Mouse (Mus musculus) T-helper 2 cell (primary cell): ENCODE measurements around the gene Sash1.
"Not testable (repeated sequence)": the region's sequence is repeated elsewhere in the genome, so short reads cannot be mapped to it uniquely, and the experiment has no call there.

Experiments used
- in situ Hi-C: fragments of 300-600 bp; cut with MboI, MseI; formaldehyde crosslinking; loops from one replicate; pipeline ENCODE4 v1.15.1; 2025; ENCODE audit warnings: high pct_unique_total_duplicates

Gene Sash1

DNA sequence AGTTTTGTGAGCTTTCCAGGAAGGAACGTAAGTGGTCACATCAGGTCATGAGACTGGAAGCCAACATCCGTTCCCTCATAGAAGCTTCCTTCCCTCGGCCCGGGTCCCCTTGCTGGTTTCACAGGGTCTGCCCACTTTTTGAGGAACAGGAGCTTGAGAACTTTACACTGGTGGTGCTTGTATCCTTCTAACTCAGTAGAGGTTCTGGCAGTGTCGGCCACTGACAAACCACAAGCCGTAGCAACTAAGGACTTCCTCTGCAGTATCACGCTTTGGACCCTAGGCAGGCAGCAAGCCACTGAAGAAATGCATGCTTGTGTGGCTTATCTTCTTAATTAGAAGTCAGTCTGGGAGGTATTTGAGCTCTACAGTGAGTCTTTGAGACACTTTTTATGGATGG lies 126.6 kb downstream of the Sash1 start:
- in situ Hi-C loops, result no loop called here

DNA sequence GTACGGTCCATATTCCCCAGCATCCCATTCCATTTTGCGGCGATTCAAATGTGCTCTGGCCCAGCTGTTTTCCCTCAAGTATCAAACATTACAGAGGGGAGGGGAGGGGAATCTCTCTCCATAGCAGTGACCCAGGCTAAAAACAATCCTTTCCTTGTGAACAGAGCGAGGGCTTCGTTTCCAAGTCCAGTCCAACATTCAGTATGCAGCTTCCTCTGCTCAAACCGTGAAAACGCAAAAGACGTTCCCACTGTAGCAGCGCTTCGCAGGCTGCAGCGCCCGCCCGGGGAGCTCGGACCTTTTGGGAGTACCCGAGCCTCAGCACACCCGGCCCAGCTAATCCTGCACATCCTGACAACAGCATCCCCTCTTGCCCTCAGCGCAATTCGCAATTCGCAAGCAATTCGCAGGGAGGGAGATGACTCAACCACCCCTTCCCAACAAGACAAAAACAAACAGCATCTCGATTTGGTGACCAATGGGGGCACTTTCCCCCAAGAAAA lies 128.4 kb downstream of the Sash1 start:
- in situ Hi-C loops, result no loop called here

DNA sequence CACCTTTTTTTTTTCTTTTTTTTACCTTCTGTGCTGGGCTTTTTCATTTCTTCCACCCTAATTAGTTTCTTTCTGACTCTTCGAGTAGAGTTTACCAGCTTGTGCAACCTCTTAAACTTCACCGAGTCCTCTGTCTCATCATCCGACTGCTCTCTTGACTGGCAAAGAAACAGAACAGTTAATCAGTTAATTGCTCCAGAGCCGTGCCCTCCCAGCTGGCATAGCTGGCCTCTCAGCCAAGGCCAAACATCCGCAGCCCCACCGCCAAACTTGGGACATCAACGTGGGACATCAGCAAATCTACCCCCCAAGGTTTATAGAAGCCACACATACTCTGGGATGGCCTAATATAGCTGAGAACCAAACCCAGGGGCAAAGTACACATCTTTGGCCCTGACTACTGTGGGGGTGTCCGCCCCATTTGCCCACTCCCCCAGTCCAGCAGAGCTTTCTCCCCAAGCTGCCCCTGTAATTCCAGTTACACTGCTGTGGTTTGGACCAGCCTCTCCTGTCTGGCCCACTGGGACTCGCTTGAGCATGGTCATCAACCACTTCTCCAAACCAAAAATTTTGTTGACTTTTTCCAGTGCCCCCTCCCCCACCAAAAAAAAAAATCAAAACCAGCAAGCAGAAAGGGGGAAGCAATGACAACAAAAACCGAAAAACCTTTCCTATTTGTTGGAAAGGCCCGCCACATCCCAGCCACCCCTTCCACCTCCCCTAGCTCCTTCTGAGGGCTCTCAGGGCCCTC lies 129.1 kb downstream of the Sash1 start:
- in situ Hi-C loops, result no loop called here

DNA sequence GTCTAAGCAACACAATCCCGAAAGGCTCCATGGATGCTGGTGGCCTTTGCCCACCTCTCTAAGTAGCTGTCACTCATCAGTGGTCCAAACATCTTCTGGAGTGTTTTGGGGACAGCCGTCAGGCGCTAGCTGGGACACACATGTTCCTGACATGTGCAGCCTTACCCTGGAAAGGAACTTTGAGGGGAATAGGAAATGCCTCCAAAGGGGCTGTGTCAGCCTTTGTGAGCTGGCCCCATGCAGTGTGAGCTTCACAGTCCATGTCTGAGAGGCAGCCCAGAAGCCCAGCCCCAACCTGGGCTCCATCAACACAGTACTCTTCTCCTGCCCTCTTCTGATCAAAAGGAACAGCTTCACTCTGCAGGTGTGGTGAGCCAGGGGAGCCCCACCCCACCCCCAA lies 132.5 kb downstream of the Sash1 start:
- in situ Hi-C loops, result no loop called here

DNA sequence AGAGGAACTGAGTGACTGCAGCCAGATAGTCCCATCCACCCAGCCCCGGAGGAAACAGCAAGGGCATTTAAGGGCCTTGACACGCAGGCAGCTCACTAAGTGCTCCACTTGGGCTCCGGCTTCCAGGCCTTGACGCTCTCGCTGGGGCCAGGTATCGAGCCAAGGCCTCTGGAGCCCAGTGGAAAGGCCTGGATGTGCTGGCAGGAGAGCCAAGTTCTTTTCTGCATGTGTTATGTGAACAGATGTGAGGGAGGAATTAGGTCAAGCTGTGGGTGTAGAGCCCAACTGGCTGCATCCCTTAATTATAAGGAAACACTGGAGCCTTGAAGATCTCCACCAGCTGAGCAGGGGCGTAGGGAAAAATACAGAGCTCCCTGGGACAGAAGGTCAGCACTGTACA lies 133.4 kb downstream of the Sash1 start:
- in situ Hi-C loops, result no loop called here

DNA sequence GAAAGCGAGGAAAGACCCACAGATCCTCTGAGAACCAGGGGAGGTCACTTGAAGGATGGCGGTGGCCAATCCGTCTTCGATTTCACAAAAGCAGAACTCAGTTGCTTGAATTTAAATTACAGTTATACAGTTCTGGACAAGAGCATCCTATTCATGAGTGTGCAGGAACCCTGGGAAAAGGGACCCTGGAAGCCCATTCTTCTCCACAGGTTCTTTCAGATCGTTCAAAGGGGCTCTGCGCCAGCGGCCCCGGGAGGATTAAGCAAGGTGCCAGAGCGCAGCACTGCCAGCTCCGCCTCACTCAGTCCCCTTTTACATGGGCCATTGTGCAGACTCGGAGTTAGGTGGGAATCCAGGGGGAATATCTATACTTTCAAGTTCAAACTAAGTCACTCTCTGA lies 136.3 kb downstream of the Sash1 start:
- in situ Hi-C loops, result no loop called here

DNA sequence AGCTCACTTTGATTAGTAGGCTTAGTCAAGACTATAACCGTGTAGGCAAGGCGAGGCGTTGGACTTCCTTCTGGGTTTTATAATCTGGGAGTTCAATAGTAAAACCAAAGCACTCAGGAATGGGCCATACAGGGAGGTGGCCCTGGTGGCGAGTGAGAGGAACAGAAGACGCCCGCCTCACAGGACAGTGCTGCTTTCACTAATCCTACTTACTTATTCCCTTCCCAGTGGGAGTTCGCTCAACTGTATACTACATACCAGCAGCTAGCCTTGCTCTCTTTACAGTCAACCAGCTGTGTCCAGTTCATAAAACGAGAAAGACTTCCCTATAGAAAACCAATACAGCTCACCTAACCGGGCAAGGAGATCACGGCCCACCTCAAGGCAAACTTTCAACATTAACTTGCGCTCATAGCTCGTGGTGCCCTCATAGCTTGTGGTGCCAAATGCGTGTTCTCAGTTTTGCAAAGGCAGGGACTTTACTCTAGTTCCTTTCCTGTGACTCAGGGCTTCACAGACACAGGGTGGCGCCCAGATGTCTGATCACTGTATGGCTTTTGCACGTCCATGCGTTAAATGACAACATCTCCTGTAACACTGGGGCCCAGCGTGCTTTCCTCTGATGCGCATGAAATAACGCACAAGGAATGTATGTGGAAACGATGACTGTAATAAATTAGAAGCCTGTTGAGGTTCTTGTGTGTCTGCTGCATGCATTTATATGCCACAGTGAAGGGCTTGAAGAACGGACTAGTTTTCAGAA lies 138.2 kb downstream of the Sash1 start:
- in situ Hi-C loops, result no loop called here

DNA sequence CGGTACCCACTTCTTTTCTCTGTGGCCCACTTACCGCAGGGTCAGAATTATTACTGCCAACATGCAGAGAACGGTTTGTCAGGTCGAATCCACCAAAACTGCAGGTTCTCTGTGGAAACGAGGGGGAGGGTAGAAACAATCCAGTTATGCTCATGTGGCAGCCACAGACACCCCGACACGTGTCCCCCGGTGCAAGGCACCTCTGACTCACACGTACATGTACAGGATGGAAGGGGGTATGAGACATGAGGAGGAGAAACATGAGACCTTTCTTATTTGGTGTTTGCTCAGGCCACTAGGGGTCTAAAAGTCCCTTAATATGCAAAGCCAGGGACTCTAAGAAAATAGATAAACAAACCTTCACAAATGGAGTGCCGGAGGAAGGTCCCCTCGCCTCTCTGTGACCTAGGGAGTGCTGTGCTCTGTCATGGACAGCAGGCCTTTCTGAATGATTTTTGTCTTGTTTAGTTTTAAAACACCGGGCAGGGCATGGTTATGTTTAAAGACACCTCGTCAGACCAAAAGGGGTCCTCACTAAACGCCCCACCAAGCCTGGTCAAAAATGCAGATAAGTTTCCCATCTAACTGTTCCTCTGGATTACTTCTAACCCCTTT lies 139.7 kb downstream of the Sash1 start:
- in situ Hi-C loops, result no loop called here

DNA sequence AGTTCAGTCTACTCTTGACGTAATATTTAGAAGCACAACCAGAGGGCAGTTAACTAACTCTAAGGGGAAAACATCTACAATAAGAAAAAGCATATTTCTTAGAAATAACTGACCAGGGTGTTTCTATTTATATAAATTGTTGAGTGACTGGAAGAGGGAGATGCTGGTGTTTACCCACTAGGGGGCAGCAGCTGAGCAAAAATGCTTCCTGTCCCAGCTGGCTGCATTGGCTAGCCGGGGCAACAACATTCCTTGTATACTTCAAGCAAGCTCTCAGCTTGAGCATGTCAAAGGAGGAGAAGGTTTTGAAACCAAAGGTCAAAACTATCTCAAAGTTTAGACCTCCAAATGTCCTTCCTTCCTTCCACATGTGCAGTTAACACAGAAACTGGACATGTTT lies 143.0 kb downstream of the Sash1 start:
- in situ Hi-C loops, result no loop called here

DNA sequence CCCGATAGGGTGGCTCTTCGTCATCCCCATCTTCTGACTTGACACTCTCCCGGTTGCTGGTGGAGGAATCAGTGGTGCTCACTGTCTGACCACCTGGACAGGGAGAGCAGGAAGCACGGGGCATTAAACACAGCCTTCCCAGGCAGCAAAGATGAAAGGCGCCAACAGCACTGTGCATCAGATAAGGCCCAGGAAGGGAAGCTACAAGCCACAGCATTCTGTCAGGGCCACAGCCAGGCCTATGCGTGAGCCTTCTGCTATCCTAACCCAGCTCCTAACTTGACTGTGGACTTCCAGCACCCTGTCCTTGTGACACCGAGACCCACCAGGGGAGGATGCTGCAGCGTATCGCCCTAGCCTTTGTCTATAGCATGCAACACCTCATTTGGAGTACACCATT lies 144.4 kb downstream of the Sash1 start:
- in situ Hi-C loops, result no loop called here

DNA sequence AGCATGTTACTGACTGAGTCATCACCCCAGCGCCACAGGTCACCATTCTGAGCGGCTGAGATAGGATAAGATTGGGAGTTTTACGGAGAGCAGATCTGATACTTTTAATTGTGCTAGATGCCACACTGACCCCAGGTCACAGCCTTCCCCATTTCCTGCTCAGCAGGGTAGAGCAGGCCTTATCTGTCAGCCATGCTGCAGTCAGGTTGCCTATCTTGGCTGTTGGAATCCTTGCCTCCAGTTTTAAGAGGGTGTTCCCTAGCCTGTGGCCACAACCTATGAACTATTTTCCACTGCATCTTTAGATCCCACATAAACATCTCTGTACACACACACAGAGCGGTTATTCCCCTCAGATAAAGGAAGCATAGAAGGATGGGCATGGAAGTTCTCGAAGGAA lies 145.1 kb downstream of the Sash1 start:
- in situ Hi-C loops, result no loop called here

DNA sequence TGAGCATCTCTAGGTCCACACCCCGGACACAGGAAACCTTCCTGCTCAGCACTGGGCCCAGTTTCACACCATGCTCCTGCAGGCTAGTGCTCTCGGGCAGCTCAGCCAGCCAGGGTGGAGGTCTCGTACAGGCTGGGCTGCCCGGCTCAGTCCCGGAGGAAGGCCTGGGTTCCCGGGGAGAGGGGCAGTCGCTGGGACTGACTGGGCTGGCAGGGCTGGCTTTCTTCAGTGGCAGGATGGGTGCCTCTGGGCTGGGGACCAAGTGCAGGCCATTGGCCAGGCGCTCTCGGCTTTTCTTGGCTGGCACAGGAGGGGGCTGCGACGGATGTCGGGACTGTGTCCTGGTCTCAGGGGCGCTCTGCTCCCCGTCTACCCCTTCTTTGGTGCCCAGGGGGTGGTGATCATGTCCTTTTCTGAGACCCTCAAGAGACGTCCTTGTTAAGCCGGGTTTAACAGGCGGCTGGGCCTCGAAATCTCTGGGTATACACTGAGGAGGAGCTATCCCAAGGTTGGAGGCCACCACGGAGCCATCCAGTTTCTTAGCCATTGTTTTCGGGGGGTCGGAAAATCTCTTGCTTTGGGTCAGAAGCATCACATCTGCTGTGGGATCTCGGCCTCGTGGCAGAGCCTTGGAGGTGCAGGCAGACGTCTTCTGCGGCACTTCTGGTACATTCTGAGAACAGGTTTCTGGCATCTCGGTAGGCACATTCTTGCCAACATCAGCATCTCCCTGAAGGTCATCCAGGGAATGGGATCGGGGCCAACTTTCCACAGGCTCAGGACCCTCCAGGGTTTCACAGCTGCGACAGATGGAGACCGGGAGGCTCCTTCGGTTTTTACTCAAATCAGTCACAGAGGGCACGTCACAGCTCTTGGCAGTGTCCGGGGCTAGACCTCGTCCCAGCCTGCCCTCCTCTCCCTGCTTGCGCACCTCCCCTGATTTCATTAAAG lies 156.2 kb downstream of the Sash1 start:
- in situ Hi-C loops, result no loop called here

DNA sequence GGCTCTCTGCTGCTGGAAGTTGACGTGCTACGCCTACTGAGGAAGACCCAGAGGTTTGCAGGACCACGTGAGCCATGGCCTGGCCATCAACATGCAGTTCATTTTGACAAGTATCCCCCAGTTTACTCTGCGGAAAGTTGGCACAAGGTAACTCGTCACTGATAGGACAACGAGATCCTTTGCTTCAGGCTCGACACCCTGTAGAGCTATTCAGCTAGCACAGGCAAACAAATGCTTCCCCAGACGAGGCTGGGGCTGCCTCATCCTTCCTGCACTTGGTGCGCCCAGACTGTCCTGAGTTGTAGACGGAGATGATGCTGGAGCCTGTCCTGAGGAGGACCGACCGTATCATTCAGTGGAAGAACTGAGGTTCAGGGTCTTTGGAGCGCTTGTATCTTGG lies 166.5 kb downstream of the Sash1 start:
- in situ Hi-C loops, result loop anchor here (25.0 kb wide), 1 partner anchor 857 kb away; no protein-coding TSS in a partner anchor

DNA sequence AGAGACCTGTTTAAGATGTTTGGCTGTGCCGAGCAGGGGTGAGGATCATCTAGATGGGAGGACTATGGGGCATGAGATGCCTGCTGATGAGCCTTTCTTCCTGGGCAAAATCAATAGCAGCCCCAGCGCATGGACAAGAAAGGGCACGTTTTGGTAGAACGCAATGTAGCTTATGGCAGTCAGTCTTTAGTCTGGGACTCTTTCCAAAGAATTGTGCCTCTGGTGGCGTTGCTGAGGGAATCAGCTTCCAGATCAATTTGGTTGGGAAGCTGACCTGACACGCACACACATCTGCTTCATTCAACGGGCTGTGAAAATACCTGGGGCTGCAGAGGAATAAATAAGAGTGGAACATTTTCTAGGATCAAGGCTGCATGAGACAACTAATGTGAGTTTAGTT lies 167.0 kb downstream of the Sash1 start:
- in situ Hi-C loops, result loop anchor here (25.0 kb wide), 1 partner anchor 857 kb away; no protein-coding TSS in a partner anchor

DNA sequence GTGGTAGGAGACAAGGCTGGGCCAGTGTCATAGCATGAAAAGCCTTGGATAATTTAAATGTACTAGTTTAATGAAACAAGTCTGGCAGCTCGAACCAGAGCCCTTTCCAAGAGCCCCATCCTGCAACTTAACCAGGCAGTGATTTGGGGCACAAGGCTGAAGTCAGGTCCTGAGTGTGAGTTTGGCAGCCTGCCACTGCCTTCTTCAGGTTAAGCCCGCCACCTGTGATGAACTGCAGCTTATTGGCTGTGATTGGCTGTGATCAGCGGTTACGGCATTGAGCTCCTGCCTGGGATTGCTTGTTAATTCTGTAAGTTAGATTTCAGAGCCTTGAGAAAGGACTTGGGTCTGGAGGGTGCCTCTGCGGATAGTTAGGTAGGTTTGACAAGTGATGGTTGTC lies 168.7 kb downstream of the Sash1 start:
- in situ Hi-C loops, result loop anchor here (25.0 kb wide), 1 partner anchor 855 kb away; no protein-coding TSS in a partner anchor

DNA sequence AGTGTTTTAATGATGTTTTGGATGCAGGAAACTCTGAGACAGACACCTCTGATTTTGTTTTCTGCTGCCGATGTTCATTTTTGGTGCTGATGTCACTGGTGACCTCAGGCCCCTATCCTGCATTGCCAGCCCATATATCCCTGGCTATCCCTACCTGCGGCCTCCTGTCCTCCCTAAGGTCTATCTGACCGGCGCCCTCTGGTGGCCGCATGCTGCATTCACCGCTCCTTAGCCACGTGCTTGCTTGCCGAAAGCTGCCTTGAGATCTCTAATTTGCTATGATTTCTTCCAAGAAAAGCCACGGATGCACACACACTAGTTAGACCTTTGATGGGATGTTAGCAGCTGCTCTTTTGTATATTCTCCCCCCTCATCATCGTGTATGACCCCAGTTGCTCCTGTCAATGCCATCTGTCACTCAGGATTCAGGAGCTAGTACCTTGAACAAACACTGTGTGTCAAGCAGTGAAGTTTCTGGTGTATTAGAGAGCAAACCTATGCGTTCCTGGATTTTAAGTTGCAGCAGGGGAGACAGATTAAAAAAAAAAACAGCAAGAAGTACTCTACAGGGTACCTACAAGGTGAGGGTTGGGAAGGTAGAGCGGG lies 170.1 kb downstream of the Sash1 start:
- in situ Hi-C loops, result loop anchor here (25.0 kb wide), 1 partner anchor 853 kb away; no protein-coding TSS in a partner anchor

DNA sequence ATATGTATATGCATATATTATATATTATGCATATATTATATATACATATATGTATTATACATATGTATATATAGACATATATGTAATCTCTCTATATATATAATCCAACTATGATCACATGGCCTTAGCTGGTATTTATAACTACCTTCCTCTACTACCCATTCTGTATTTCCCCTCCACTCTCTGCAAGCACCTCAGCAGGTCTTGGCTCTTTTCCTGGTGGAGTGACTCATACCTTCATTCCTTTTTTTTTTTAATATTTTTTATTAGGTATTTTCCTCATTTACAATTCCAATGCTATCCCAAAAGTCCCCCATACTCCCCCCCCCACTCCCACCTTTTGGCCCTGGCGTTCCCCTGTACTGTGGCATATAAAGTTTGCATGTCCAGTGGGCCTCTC lies 189.2 kb downstream of the Sash1 start:
- in situ Hi-C loops, result not testable (repeated sequence)

DNA sequence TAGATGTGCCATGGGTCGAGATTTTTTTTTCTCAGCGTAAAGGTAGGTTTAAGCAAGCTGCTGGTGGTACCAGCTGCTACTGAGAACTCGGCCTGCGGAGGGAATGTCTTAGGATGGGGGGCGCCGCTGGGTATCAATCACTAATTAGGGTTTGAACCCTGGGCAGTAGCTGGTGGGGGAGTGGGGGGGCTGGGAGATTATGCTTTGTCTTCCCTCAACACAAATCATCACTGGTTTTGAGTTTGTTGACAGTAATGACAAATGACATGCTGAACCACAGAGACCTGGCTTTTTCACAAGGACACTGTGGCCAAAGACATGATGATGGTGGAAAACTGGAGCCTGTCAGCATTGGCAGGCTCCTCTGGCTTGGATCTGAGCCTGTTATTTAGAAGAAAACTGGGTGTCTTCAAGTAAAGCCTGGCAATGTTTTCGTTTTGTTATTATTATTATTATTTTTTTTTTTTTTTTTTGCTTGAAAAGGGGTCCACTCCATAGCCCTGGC lies 191.8 kb downstream of the Sash1 start:
- in situ Hi-C loops, result no loop called here

DNA sequence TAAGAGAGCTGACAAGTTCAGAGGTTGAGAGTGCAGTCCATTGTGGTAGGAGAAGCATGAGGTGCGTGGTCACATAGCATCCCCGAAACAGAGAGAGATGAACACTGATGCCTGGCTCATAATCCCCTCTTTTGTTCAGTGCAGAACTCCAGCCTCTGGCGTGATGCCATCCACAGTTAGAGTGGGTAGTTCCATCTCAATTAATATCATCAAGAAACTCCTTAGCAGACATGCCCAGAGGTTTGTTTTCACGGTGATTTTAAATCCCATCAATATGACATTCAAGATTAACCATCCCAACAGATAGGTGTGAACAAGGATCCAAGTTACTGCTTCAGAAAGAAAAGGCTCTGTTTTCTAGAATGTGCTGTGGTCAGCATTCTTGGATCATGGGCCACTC lies 192.3 kb downstream of the Sash1 start:
- in situ Hi-C loops, result no loop called here

DNA sequence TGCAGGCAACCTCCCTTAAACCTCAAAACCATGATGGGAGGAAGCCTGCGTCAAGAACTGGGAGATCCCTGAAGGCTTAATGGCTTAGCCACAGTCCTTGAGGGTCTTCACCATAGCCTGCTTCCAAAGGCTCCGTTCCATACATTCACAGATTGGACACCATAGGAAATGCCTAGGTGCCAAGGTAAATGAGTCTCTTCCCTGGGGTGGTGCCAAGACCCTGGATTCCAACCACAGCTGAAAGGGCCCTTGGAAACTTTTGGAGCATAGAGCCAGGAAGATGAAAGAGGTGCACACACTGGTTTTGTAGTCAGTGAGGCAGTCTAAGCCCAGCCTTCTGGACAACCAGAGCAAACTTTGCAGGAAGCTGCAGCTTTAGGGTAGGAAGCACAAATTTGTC lies 193.3 kb downstream of the Sash1 start:
- in situ Hi-C loops, result no loop called here

DNA sequence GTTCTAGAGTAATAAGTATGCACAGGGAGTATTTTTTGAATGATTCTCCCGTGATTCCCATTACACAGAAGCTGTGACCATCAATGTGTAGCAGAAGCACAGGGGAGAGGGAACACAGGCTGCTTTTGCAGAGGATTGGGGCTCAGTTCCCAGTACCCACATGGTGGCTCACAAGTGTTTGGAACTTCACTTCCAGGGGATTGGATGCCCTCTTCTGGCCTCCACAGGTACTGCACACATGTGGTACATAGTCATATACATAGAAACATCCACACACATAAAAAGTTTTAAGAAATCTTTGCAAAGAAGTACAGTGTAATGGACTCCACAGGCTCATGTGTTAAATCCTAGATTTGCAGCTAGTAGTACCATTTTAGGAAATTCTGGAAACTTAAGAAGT lies 199.7 kb downstream of the Sash1 start:
- in situ Hi-C loops, result no loop called here
